Mouse (Mus musculus) T-helper 1 cell (primary cell): ENCODE measurements at regions not wholly inside any gene's neighbourhood (a gene's known extent, or its start where the extent isn't known, plus 50 kb on each side); places are given as distances from the start of the nearest gene placed in this dataset.

Source experiments
- in situ Hi-C: fragments of 300-600 bp; cut with MboI, MseI; formaldehyde crosslinking; loops from one replicate; pipeline ENCODE4 v1.15.1; 2025; ENCODE audit warnings: high pct_unique_total_duplicates

DNA sequence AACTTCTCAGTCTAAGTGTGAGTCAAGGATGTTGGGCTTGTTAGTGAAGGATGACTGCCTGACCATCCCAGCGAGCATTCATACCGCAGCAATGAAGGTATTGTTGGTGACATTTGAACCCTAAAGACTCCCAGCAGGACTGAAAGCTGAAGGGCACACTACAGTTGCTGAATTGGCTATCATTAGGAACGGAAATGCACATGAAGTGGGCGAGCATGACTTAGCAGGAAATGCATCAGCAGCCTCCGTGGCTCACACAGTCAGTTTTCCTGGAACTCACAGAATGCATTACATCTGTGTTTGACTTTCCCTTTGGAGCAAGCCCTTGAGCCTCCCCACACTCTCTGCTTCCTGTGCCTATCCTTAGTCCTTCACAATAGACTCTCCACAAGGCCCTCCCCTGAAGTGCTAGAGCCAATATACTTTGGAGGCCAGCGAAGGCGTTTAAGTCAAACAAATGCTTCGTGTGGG is 63.9 kb downstream of the Tmco5 start:
- in situ Hi-C loops = no loop called here

DNA sequence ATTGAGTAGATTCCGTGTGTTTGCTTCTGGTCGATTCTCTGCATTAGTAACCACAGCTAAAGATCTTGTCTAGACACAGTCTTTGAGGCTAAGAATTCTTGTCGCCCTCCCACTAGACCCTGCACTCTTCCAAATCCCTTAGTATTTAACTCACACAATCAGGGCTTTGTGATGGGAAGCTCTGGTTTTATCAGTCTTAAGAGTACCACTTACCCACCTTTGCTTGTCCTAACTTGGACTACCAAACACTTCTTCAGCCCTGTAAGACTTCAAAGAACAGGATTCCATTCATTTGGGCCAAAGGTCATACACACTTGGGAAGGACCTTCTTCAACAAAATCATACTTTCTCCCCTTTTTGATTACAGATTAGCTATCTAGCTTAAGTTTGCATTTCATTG is 70.0 kb downstream of the Tmco5 start:
- in situ Hi-C loops = no loop called here

DNA sequence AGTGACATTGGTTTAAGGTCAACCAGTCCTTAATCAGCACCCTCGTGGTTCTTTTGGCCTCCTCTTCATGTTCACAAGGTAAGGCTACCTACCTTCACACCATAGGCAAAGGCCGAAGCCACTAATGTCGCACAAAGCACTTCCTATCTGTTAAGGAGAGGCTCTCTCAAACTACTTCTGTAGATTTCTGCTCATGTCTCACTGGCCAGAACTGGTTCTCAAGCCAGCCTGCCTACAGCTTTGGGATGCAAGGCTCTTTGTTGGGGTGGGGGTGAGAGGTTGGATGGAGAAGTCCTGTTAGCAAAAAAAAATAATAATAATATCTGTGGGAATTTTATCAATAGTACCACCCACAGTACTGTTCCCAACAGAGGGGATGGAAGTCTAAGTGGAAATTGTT is 71.2 kb downstream of the Tmco5 start:
- in situ Hi-C loops = no loop called here

DNA sequence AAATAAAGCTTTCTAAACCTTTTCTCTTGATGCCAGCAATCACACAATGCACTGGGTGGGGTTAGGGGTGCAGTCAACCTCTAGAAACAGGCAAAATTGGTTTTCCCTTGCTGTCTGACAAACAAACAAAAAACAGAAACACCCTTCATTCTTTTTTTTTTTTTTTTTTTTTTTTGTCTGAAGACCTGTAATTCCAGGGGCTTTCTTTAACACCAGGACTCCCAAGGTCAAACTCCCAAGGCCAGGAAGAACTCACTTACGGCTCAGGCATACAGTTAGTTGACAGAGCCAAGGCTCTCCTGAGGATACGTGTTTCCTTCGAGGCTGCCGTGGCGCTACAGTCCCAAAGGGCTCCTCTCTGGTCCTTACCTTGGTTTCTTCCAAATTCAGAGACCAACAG is 71.7 kb downstream of the Tmco5 start:
- in situ Hi-C loops = no loop called here

- in situ Hi-C loops = no loop called here
These were observed 73.0 kb downstream of the Tmco5 start for GRCm38 (mm10) chr2:116951481-116951880.

DNA sequence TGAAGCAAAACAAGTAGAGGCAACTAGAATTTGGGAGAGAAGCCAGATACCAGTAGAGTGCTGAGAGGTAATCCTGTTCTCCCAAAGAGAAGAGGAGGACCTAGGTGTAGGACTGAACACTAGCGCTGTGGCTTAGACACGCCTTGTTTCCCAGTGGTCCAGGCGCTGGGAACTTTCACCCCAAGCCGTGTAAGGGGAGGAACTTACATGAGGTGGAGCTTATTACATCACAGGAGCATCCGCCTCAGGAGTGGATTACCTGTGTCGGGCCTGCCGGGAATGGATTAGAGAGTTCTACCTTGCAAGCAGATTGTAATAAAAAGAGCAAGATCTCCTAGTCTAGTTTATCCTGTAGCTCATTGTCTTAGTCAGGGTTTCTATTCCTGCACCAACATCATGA is 75.8 kb downstream of the Tmco5 start:
- in situ Hi-C loops = no loop called here

- in situ Hi-C loops = no loop called here
These were observed 76.4 kb downstream of the Tmco5 start for GRCm38 (mm10) chr2:116954896-116955295.

GRCm38 (mm10) chr2:116963116-116963873 is 84.8 kb downstream of the Tmco5 start:
- in situ Hi-C loops = no loop called here

- in situ Hi-C loops = loop anchor here (5.0 kb wide), 1 partner anchor 69 kb away; no protein-coding TSS in a partner anchor
These were observed 87.8 kb downstream of the Tmco5 start for GRCm38 (mm10) chr2:116966266-116966665.

DNA sequence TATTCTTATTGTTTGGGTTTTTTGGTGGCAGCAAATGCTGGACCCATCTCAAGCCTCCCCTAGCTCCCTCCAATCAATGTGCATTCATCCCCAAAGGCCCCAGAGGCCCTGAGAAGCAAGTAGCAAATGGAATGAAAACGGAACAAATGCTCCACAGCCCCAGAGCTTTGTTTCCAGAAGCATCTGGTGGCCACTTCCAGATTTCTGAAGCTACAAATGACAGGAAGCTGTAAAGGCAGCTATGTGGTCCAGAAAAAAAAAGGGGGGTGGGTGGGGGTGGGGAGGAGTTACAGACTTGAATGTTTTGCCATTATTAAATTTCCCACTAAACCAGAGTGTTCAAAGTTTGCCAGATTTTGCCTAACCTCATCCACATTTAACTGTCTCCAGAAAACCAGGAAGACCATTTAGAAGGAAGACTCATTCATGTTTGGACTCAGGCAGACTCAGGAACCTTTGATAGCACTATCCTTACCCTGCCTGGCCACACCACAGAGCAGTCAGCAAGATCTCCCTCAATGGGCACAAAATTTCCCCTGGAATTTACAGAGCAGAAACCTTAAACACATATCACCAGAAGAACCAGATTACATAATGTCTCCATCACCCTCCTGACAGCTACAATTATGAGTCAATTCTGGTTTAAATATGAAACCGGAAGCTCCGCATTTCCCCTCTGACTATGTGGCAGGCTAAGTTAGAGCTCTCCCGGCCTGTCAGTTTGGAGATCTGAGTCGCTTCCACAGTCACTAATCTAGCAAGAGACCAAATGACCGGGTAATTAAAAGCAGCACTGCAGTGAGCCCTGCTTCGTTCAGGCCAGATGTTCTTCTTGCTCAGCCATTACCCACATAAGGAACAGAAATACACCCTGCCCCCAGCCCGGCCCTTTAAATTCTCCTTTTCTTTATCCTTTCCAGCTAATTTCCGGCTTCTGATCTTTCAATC is 93.4 kb downstream of the Tmco5 start:
- in situ Hi-C loops = no loop called here

DNA sequence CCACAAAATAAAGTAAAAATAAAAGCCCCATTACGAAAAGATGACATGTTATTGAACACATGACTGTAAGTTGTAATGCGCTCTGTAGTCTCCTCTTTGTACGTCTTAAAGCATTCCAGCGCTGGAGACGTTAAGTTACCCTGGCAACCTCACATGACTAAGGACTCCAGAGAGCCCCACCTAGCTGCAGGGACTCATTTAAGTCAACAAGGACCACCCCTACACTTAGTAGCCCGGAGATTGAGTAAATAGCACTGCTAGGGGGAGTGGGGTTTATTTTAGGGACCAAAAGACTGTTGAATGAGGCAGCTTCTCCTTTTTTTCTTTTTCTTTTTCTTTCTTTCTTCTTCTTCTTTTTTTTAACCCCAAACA is 94.1 kb downstream of the Tmco5 start:
- in situ Hi-C loops = no loop called here

DNA sequence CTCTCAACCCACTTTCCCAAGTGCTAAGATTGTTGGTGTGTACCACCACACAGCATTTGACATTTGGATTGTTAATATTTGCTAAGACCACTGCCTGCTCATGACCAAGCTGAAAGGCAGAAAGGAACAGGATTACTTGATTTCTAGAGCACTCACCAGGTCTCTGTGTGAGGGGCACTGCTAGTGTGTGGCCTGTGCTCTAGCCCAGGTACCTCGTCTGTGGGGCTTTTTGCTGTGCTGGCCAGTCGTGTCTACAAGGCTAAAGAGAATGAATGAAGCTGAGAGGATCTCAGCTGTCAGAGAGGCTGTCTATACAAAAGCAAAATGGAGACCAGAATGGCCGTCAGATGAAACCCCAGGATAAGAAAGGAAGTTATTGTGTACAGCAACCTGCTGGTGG is 95.0 kb downstream of the Tmco5 start:
- in situ Hi-C loops = no loop called here

DNA sequence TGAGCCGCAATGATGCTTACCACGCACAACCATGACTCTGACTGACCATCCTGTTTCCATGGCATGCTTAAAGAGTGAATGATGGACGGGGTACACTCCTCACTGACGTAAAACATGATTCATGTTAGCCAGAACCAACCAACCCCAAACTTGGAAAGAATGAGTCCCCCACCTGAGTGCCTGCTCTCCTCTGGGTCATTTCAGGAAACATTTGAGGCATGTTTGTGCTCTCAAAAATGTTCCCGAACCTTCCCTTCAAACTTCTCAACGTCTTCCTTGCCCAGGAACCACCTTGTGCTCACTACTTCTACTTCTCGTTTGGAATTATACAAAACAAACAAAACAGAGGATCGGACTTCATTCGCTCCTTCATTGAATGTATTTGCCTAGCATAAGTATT is 95.7 kb downstream of the Tmco5 start:
- in situ Hi-C loops = no loop called here

DNA sequence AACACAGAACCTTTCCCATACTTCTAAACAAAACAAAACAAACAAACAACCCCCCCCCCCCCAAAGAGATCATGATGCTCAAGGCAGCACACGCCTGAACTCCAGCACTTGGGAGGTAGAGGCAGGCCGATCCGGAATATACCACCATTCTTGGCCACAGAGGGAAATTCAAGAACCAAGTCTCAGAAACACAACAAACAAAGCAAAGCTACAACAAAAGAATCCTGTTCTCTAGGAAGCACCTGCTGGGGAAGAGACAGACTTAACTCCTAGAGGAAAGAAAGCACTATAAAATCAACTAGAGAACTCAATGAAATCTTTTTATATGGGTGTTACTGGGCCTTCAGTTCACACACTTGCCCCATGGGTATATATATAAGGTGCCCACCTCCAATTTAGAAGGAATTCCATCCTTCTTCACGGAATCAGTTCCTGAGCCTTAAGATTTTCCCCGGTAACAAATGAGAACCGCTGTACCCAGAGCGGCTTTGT is 96.1 kb downstream of the Tmco5 start:
- in situ Hi-C loops = no loop called here

DNA sequence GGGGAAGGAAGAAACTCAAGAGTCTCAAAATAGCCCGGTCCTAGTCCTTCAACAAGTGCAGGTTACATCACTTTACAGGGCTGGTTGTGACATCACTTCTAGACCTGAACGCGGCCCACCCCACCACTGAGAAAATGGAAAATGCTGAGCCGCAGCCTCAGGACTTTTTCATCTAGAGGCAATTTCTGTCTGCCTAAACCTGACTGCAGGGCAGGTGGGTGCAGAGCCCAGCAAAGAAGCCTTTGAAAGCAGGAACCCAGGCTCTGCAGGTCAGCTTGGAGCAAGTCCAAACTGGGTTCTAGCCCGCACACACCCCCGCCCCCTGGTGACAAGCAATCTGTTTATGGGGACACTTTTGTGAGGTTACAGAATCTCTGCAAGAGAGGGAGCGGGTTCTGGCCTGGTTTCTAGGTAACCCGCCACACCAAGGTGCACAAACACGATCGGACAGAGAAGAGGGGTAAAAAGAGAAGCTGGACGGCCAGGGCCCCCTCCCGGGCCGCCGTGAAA is 96.7 kb downstream of the Tmco5 start:
- in situ Hi-C loops = no loop called here

DNA sequence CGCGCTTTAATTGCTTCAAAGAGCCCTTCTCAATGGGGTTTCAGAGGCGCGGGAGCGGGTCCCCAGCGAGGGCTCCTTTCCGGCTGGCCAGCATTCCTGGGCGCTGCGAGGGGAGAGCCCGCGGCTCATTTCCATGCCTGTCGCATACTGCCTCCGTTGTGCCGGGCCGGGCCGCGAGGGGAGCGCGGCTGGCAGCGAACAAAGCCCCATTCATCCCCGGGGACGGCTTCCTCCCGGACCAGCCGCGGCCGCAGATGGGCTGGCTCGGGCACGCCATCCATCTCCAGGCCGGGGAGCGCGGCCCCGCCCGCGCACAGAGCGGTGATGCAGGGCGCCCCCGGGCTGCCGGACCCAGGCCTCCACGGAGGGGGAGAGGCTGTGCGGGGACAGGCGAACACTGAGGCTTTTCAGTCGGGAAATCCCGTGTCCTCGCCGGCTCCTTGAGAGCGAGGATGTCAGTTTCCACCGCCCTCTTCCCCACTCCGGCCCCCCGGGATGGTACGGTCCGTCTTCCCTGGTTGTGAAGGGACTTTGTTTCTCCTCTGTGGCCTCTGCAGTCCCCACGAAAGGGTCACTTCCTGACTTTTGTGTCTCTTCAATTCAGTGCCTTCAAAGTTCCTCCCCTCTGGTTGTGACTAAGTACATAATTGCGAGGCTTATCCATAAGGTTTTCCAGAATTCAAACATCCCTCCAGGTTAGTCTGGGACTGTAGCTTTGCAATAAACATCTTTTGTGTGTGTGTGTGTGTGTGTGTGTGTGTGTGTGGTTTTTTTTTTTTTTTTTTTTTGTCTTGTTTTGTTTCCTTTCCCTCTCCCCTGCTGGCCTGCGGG is 97.3 kb downstream of the Tmco5 start:
- in situ Hi-C loops = no loop called here

DNA sequence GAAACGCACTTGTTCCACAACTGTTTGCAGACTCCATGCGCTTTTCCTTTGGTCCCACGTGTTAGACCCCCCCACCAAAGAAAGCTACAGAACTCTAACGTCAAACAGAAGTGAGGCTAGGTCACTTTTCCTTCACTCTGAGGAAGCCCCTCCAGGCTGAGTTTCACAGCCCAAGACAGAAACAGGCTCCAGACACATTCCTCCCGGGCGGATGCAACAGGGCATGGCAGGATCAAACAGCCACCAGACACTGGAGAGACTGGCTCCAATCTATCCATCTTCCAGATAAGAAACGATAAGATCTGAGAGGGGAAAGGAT is 97.9 kb downstream of the Tmco5 start:
- in situ Hi-C loops = no loop called here

DNA sequence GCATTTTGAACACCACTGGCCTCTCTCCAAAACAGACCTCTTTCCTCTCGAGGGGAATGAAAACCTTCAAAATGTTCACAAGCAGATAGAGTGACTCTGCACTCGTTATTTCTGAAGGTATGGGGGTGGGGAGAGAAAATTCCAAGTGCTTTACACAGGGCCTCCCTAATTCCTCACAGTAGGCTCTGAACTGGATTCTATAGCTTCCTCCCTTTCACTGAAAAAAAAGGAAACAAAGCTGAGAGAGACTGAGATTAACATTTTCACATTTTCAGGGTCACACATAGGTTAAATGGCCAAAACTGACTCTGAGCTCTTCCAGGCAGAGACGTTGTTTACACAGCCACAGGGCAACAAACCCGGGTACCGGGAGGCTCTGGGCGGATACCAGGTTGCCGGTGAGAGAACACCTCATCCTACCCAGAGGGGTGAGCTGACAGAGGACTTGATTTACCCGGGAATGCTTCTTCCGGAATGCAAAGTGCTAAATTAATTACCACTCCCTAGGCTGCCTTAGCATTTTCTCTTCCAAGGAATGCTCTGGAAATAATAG is 98.5 kb downstream of the Tmco5 start:
- in situ Hi-C loops = no loop called here

GRCm38 (mm10) chr2:116977771-116978600 is 99.5 kb downstream of the Tmco5 start:
- in situ Hi-C loops = no loop called here

GRCm38 (mm10) chr2:116978809-116979208 is 100.3 kb downstream of the Tmco5 start:
- in situ Hi-C loops = no loop called here
